Comparison of ENCODE assay signal across 25 mouse cellular contexts in the genomic region with DNA sequence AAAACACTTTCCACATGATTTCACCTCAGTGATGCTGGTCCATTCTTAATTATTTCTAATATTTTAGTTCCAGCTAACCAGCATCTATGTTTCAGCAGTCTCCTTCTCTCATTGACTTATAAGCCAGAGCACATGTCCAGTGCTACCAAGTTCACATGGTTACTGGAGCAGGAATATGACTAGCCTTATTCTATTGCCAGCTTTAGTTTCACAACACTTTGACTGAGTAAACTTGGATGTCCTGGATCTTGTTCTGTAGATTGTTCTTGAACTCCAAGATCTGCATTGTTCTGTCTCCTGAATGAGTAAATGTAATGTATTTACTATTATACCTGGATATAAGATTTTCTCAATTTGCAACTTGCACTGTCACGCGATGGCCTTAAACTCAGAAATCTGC. TPM values are rescaled to one million over a fixed set of nuclear protein-coding genes. Genes with fewer than 3 reads are reported as not detected.
"Had no signal": no experiment of that assay in that cellular context is flagged by ENCODE, and none has a peak within 500 bp of the region (broad histone marks: within the 10 kb centered on the region; RNA-seq: fewer than 3 reads in every experiment).

No protein-coding gene starts in this region.

- H3K4me3 ChIP-seq: neural tube, embryonic 13.5 days; neural tube, embryonic 15.5 days; stomach, embryonic 15.5 days had no signal

- H3K27ac ChIP-seq: neural tube, embryonic 13.5 days; neural tube, embryonic 15.5 days; stomach, embryonic 15.5 days; stomach, postnatal 0 days had no signal

- H3K4me2 ChIP-seq: neural tube, embryonic 13.5 days; neural tube, embryonic 15.5 days; stomach, embryonic 15.5 days had no signal

- DNase-seq: retina, postnatal 1 day; right cerebral cortex, adult 18-20 months; right cerebral cortex, postnatal 14 days; right cerebral cortex, postnatal 25 days; right cerebral cortex, postnatal 4 days; spleen, adult 18-20 months; thymus, adult 18-20 months; thymus, adult 2 months; thymus, postnatal 14 days; thymus, postnatal 25 days; thymus, postnatal 36 days; thymus, postnatal 4 days had no signal

- H3K4me1 ChIP-seq: neural tube, embryonic 13.5 days; neural tube, embryonic 15.5 days; stomach, embryonic 15.5 days had no signal

- H3K27me3 ChIP-seq: neural tube, embryonic 13.5 days; neural tube, embryonic 15.5 days; stomach, embryonic 15.5 days had no signal

- H3K9ac ChIP-seq: neural tube, embryonic 13.5 days; neural tube, embryonic 15.5 days; stomach, embryonic 15.5 days had no signal

- H3K9me3 ChIP-seq: stomach, embryonic 15.5 days had no signal

- H3K36me3 ChIP-seq: neural tube, embryonic 13.5 days; neural tube, embryonic 15.5 days; stomach, embryonic 15.5 days had no signal

RNA-seq across cellular contexts. Expression of gene Vmn2r93, which starts 25.1 kb away (rescaled TPM):
- total RNA-seq: neutrophil, adult 5-6 weeks had no signal
- polyA plus RNA-seq: neural tube, embryonic 13.5 days; neural tube, embryonic 14.5 days; neural tube, embryonic 15.5 days; small intestine, adult 2 months; spleen, adult 2 months; stomach, embryonic 14.5 days; stomach, embryonic 15.5 days; stomach, embryonic 16.5 days; stomach, postnatal 0 days; testis, adult 2 months; thymus, adult 2 months; thymus, postnatal 0 days; urinary bladder, adult 2 months had no signal

RNA-seq across cellular contexts. Expression of gene Vmn2r94, which starts 45.5 kb away (rescaled TPM):
- total RNA-seq: neutrophil, adult 5-6 weeks had no signal
- polyA plus RNA-seq: neural tube, embryonic 13.5 days; neural tube, embryonic 14.5 days; neural tube, embryonic 15.5 days; small intestine, adult 2 months; spleen, adult 2 months; stomach, embryonic 14.5 days; stomach, embryonic 15.5 days; stomach, embryonic 16.5 days; stomach, postnatal 0 days; testis, adult 2 months; thymus, adult 2 months; thymus, postnatal 0 days; urinary bladder, adult 2 months had no signal
